Mouse (Mus musculus) neural tube, embryonic 15.5 days (tissue): ENCODE results near the gene Dgcr8. TPM values are rescaled to one million over a fixed set of nuclear protein-coding genes. Genes with fewer than 3 reads are reported as not detected.

ENCODE experiments used
- ATAC-seq: fragments of 200-750 bp; cut with Nextera tagmentation; 2 replicates; pipeline ENCODE4 v1.8.0; 2017; ENCODE audit warnings: mild to moderate bottlenecking, moderate TSS enrichment, moderate library complexity; ENCODE audit not compliant: low FRiP score
- H3K27ac ChIP-seq: fragments of 300-500 bp; sonication (generic); replicated peaks from 2 replicates; pipeline ENCODE4 v1.5.1; 2015; ENCODE audit warnings: mild to moderate bottlenecking, inconsistent platforms
- H3K27me3 ChIP-seq: fragments of 300-500 bp; sonication (generic); replicated peaks from 2 replicates; pipeline ENCODE4 v1.6.1; 2015; ENCODE audit warnings: inconsistent platforms
- H3K36me3 ChIP-seq: fragments of 300-500 bp; sonication (generic); 2 replicates; pipeline ENCODE4 v1.6.1; 2015; ENCODE audit warnings: inconsistent platforms
- H3K4me1 ChIP-seq: fragments of 300-500 bp; sonication (generic); 2 replicates; pipeline ENCODE4 v1.6.1; 2015; ENCODE audit warnings: inconsistent platforms
- H3K4me2 ChIP-seq: fragments of 300-500 bp; sonication (generic); 2 replicates; pipeline ENCODE4 v1.6.1; 2015; ENCODE audit warnings: inconsistent platforms, mild to moderate bottlenecking, moderate library complexity
- H3K4me3 ChIP-seq: fragments of 300-500 bp; sonication (generic); replicated peaks from 2 replicates; pipeline ENCODE4 v1.5.1; 2015; ENCODE audit warnings: mild to moderate bottlenecking, inconsistent platforms
- H3K9ac ChIP-seq: fragments of 300-500 bp; sonication (generic); replicated peaks from 2 replicates; pipeline ENCODE4 v1.6.1; 2015; ENCODE audit warnings: mild to moderate bottlenecking, inconsistent platforms
- H3K9me3 ChIP-seq: fragments of 300-500 bp; sonication (generic); replicated peaks from 2 replicates; pipeline ENCODE4 v1.6.1; 2016; ENCODE audit warnings: inconsistent platforms
- WGBS: fragments of 180-500 bp; shearing (Covaris S2); methylation state at CpG from one replicate; pipeline ENCODE4 v1.1.7; 2015; ENCODE audit warnings: mixed read lengths; 5-methylcytosine and 5-hydroxymethylcytosine counted together
- polyA plus RNA-seq: library from polyadenylated mRNA; unstranded; fragments of >200 nt; fragmentation: Nextera tagmentation; extraction: Ambion mirVana; gene quantifications from 2 replicates; pipeline ENCODE4 v1.2.1, GENCODE M21; 2015

Dgcr8 gene
- polyA plus RNA-seq, 1 experiment from 2014 or later: 28.0 TPM

- ATAC-seq: no peak
- H3K27ac ChIP-seq: no peak overlapping the region
- no peak overlapping the region for H3K4me3 ChIP-seq
- H3K9me3 ChIP-seq: no peaks in the 10 kb centered on the region
- H3K4me2 ChIP-seq: no peak overlapping the region
- no peaks in the 10 kb centered on the region for H3K27me3 ChIP-seq
- no peak overlapping the region for H3K9ac ChIP-seq
- 90% methylated on average over 4 of the region's 4 CpGs for WGBS
- peaks cover 64% of the 10 kb centered on the region for H3K4me1 ChIP-seq
- peaks cover 16% of the 10 kb centered on the region for H3K36me3 ChIP-seq
Observed at GRCm38 (mm10) chr16:18231451-18231850, 57.6 kb downstream of the Dgcr8 start.

GRCm38 (mm10) chr16:18231047-18231446 lies 58.0 kb downstream of the Dgcr8 start:
- Histone ChIP-seq H3K9me3 (no peaks in the 10 kb centered on the region), H3K9ac (no peak overlapping the region), H3K27me3 (no peaks in the 10 kb centered on the region), H3K4me2 (no peak overlapping the region), H3K27ac (no peak overlapping the region), H3K36me3 (peaks cover 20% of the 10 kb centered on the region), H3K4me3 (no peak overlapping the region), H3K4me1 (peaks cover 60% of the 10 kb centered on the region)
- no peak for ATAC-seq
- 94% methylated on average over 3 of the region's 3 CpGs for WGBS

GRCm38 (mm10) chr16:18230617-18231016 lies 58.4 kb downstream of the Dgcr8 start:
- no peak for ATAC-seq
- WGBS: 96% methylated on average over 6 of the region's 6 CpGs
- H3K4me3 ChIP-seq: no peak overlapping the region
- H3K4me2 ChIP-seq: no peak overlapping the region
- H3K9ac ChIP-seq: no peak overlapping the region
- peaks cover 56% of the 10 kb centered on the region for H3K4me1 ChIP-seq
- H3K27ac ChIP-seq: no peak overlapping the region
- no peaks in the 10 kb centered on the region for H3K27me3 ChIP-seq
- H3K36me3 ChIP-seq: peaks cover 24% of the 10 kb centered on the region
- H3K9me3 ChIP-seq: no peaks in the 10 kb centered on the region

- H3K4me2 ChIP-seq: peak overlapping the region; percentile 20; the same call in 1 of the 2 replicates
- ATAC-seq: no peak
- H3K9me3 ChIP-seq: no peaks in the 10 kb centered on the region
- no peak overlapping the region for H3K9ac ChIP-seq
- no peak overlapping the region for H3K4me3 ChIP-seq
- peaks cover 53% of the 10 kb centered on the region for H3K4me1 ChIP-seq
- H3K27me3 ChIP-seq: no peaks in the 10 kb centered on the region
- 64% methylated on average over 11 of the region's 11 CpGs for WGBS
- peaks cover 34% of the 10 kb centered on the region for H3K36me3 ChIP-seq
- 0 out of 2 replicates have a peak overlapping the region, but pooled peaks have one; percentile 33 for H3K27ac ChIP-seq
Observed at GRCm38 (mm10) chr16:18229622-18230021, 59.4 kb downstream of the Dgcr8 start.

GRCm38 (mm10) chr16:18228856-18229255 lies 60.2 kb downstream of the Dgcr8 start:
- H3K27me3 ChIP-seq: no peaks in the 10 kb centered on the region
- H3K4me2 ChIP-seq: no peak overlapping the region
- no peak overlapping the region for H3K4me3 ChIP-seq
- no peak overlapping the region for H3K9ac ChIP-seq
- H3K4me1 ChIP-seq: peaks cover 47% of the 10 kb centered on the region
- peak overlapping the region; percentile 23; the same call in 1 of the 2 replicates for H3K27ac ChIP-seq
- H3K9me3 ChIP-seq: no peaks in the 10 kb centered on the region
- no peak for ATAC-seq
- peaks cover 42% of the 10 kb centered on the region for H3K36me3 ChIP-seq
- WGBS: 85% methylated on average over 4 of the region's 4 CpGs

- no peak for ATAC-seq
- H3K36me3 ChIP-seq: peaks cover 51% of the 10 kb centered on the region
- no peaks in the 10 kb centered on the region for H3K27me3 ChIP-seq
- H3K9me3 ChIP-seq: no peaks in the 10 kb centered on the region
- H3K4me3 ChIP-seq: no peak overlapping the region
- WGBS: 95% methylated on average over 20 of the region's 20 CpGs
- no peak overlapping the region for H3K9ac ChIP-seq
- no peak overlapping the region for H3K4me2 ChIP-seq
- H3K4me1 ChIP-seq: peaks cover 38% of the 10 kb centered on the region
- no peak overlapping the region for H3K27ac ChIP-seq
Observed at GRCm38 (mm10) chr16:18227897-18228422, 61.1 kb downstream of the Dgcr8 start.

GRCm38 (mm10) chr16:18227187-18227586 lies 61.9 kb downstream of the Dgcr8 start:
- no peak overlapping the region for H3K4me2 ChIP-seq
- H3K4me3 ChIP-seq: no peak overlapping the region
- 94% methylated on average over 13 of the region's 13 CpGs for WGBS
- H3K9me3 ChIP-seq: no peaks in the 10 kb centered on the region
- H3K4me1 ChIP-seq: peaks cover 37% of the 10 kb centered on the region
- no peaks in the 10 kb centered on the region for H3K27me3 ChIP-seq
- ATAC-seq: no peak
- no peak overlapping the region for H3K9ac ChIP-seq
- peaks cover 58% of the 10 kb centered on the region for H3K36me3 ChIP-seq
- H3K27ac ChIP-seq: no peak overlapping the region

- Histone ChIP-seq H3K27ac (no peak overlapping the region), H3K4me2 (no peak overlapping the region), H3K4me3 (no peak overlapping the region), H3K36me3 (peaks cover 53% of the 10 kb centered on the region), H3K4me1 (peaks cover 9% of the 10 kb centered on the region), H3K9ac (no peak overlapping the region), H3K9me3 (no peaks in the 10 kb centered on the region), H3K27me3 (no peaks in the 10 kb centered on the region)
- WGBS: 91% methylated on average over 11 of the region's 11 CpGs
- ATAC-seq: no peak
Observed at GRCm38 (mm10) chr16:18222188-18222587, 66.9 kb downstream of the Dgcr8 start.

- Histone ChIP-seq H3K27ac (no peak overlapping the region), H3K4me2 (no peak overlapping the region), H3K4me3 (no peak overlapping the region), H3K9ac (no peak overlapping the region), H3K27me3 (no peaks in the 10 kb centered on the region), H3K9me3 (no peaks in the 10 kb centered on the region), H3K36me3 (peaks cover 48% of the 10 kb centered on the region), H3K4me1 (peaks cover 9% of the 10 kb centered on the region)
- 79% methylated on average over 11 of the region's 11 CpGs for WGBS
- ATAC-seq: no peak
Observed at GRCm38 (mm10) chr16:18221543-18221898, 67.5 kb downstream of the Dgcr8 start.

- ATAC-seq: no peak
- no peaks in the 10 kb centered on the region for H3K9me3 ChIP-seq
Observed at GRCm38 (mm10) chr16:18220856-18221542, 68.0 kb downstream of the Dgcr8 start.

GRCm38 (mm10) chr16:18220001-18220400 lies 69.0 kb downstream of the Dgcr8 start:
- Histone ChIP-seq H3K4me2 (no peak overlapping the region), H3K27ac (no peak overlapping the region), H3K9ac (no peak overlapping the region), H3K9me3 (no peaks in the 10 kb centered on the region), H3K27me3 (no peaks in the 10 kb centered on the region), H3K4me3 (no peak overlapping the region), H3K36me3 (peaks cover 33% of the 10 kb centered on the region), H3K4me1 (peaks cover 18% of the 10 kb centered on the region)
- peak; percentile 22; the same call in 1 of the 2 replicates for ATAC-seq
- 59% methylated on average over 8 of the region's 8 CpGs for WGBS

More at GRCm38 (mm10) chr16:18220856-18221542, 68.0 kb downstream of the Dgcr8 start:
- H3K36me3 ChIP-seq: peaks cover 43% of the 10 kb centered on the region
- 95% methylated on average over 6 of the region's 6 CpGs for WGBS
- no peak overlapping the region for H3K4me2 ChIP-seq
- no peaks in the 10 kb centered on the region for H3K27me3 ChIP-seq
- peaks cover 10% of the 10 kb centered on the region for H3K4me1 ChIP-seq
- H3K9ac ChIP-seq: no peak overlapping the region
- H3K4me3 ChIP-seq: no peak overlapping the region
- no peak overlapping the region for H3K27ac ChIP-seq

GRCm38 (mm10) chr16:18218580-18218996 lies 70.5 kb downstream of the Dgcr8 start:
- H3K4me2 ChIP-seq: no peak overlapping the region
- H3K9me3 ChIP-seq: no peaks in the 10 kb centered on the region
- H3K9ac ChIP-seq: no peak overlapping the region
- 75% methylated on average over 9 of the region's 9 CpGs for WGBS
- peaks cover 32% of the 10 kb centered on the region for H3K4me1 ChIP-seq
- H3K36me3 ChIP-seq: peaks cover 19% of the 10 kb centered on the region
- no peak overlapping the region for H3K4me3 ChIP-seq
- no peak overlapping the region for H3K27ac ChIP-seq
- no peak for ATAC-seq
- no peaks in the 10 kb centered on the region for H3K27me3 ChIP-seq
